Mouse (Mus musculus): Measurements from ENCODE around the gene Gm29776. TPM values are rescaled to one million over a fixed set of nuclear protein-coding genes. Genes with fewer than 3 reads are reported as not detected.

Gm29776 gene
- total RNA-seq, 2 experiments from 2014 or later = not detected

DNA sequence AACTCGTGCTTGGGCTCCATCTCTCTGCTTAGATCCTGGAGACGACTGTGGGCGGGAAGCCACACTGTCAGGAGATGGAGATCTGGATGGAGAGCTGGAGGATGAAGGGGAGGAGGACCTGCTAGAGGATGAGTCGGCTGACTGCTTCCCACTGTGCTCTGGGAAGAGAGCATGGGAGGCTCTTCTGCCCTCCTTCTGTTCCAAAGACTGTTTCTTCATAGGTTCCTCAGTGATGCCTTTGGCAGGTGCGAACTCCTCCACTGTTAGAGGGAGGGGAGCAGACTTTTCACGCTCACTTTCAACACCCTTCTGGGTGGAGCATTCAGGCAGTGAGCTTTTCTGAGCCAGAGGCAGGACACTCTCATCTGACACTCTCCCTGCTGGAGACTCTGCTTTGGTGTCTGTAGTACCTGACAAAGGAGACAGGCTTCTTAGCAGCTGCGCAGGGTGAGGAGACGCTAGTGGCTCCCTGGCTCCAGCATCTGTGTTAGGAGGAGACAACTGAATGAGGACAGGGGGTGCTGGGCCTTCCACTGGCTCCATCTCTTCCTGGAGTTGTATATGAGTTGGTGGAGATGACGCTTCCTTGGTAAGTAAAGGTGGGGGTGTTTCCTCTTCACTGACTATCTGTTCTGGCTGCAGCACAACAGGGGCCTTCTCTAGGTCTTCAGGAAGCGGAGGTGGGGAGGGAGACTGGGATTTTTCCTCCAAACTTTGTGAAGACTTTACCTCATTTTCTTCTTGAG lies 34.0 kb downstream of the Gm29776 start:
- H3K4me3 ChIP-seq = no peak overlapping the region
- DNase-seq (ENCODE audit: low spot score in 2 of 2) = no peak
- peak overlapping the region; percentile 54 for H3K27ac ChIP-seq
- TF ChIP-seq CTCF (conservative IDR thresholded peaks at IDR 0.05) = no peak

DNA sequence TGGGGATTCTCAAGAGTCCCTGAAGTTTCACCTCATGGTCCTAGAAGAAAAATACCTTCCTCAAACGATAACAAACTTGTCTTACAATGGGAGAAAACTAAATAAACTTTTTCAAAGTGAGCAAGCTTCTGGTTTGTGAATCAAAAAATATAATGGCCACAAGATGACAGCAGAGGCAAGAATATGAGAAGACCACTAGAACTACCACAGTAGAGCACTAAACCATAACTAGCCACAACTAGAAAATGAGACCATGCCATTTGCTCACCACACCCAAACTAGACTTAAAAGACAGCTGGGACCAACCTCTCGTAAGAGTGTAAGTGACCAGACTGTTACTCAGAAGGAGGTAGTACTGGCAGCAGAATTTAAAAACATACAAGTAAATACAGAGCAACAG lies 38.6 kb downstream of the Gm29776 start:
- H3K4me3 ChIP-seq = no peak overlapping the region
- H3K27ac ChIP-seq = no peak overlapping the region
- DNase-seq (ENCODE audit: low spot score in 2 of 2) = no peak
- peak; percentile 75 for TF ChIP-seq CTCF (conservative IDR thresholded peaks at IDR 0.05)

DNA sequence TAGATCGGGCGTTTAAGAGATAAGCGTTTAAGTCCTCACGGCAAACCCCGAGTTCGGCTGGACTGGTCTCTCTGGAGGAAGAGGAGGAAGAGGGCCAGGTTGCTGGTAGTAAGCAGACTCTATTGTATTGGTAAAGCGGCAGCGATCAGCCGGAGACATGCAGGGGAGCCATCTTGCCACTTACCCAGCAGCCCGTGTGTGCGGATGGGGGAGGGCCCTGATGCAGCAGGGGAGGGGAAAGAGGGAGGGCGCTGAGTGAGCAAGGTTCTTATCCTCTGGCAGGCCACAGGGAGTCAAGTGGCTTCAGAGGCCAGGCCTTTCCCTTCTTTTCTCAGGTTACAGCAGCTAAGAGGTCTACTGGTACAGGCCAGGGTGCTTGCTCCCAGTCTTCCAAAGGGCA lies 45.1 kb downstream of the Gm29776 start:
- Histone ChIP-seq H3K27ac (peak overlapping the region; percentile 94), H3K4me3 (peak overlapping the region; percentile 86)
- peak; percentile 83 to 87 for DNase-seq (ENCODE audit: low spot score in 2 of 2)
- no peak for TF ChIP-seq CTCF (conservative IDR thresholded peaks at IDR 0.05)

DNA sequence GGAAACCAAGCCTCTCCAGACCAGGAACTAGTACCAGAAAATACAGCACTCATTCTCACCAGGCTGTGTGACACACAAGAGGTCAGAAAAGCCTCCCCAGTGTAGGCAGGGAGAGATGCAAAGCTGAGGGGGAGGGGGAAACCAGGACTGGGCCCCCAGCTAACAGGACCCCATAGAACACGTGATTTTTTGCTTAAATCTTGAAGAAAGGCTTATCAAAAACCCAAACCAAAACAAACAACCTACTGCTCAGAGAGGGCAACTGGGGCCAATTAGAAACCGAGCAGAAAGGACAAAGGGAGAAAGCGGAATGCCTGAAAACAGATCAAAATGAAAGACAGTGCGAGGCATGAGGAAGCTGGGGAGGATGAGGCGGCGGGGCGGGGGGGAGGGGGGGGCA lies 45.8 kb downstream of the Gm29776 start:
- DNase-seq (ENCODE audit: low spot score in 2 of 2) = no peak
- peak overlapping the region; percentile 86 for H3K4me3 ChIP-seq
- peak overlapping the region; percentile 94 for H3K27ac ChIP-seq
- TF ChIP-seq CTCF (conservative IDR thresholded peaks at IDR 0.05) = no peak

DNA sequence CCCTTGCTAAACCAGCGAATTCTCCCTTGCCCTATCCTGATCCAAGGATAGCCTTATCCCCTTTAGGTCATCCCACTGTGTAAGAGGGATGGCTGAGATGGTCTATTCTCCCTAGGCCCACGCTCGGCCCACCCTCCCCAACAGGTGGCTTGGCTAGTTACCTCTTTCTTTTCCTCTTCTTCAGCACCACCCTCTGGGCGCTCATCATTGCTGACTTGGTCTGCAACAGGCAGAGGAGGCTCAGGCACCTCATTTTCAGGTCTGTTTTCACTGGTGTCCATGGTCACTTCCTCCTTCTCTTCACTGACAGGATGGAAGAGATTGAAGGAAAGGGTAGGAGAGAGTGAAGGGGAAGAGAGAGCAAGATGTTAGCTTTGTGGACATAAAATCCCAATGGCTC lies 47.1 kb downstream of the Gm29776 start:
- no peak for DNase-seq (ENCODE audit: low spot score in 2 of 2)
- TF ChIP-seq CTCF (conservative IDR thresholded peaks at IDR 0.05) = no peak
- no peak overlapping the region for H3K27ac ChIP-seq
- no peak overlapping the region for H3K4me3 ChIP-seq

DNA sequence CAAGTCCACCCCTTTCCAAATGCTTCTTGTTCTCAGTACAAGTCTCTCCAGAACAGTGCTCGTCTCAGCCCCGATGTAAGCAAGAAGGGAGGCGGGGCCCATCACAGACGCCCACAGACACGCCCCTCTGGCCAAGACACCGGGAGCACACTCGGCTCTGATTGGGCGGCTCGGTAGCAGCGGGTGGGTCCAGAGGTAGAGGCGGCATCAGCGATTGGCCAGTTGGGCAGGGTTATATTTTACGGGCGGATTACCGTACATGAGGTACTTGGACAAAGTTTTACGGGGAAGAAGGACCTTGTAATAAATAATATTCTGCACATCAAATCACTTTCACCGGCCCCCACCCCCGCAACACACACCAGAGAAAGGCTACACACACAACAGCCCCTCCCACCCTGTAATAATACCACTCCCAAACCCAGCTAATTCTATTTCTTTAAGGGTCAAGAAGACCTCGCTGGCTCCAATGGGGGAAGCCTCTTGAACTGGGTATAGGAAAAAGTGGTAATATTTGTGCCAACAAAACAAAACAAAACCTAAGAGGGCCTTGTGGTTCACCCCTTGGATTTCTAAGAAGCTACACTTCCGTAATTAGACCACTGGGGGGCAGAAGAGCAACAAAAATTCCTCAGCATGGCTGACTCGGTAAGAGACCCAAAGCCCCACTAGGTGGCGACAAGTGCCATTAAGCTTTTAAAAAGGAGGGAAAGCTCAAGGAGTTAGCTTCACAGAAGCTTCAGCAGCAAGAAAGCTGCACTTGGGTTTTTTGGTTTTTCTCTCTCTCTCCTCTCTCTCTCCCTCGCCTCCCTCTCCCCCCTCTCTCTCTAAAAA lies 47.8 kb downstream of the Gm29776 start:
- no peak overlapping the region; the same call in 1 of the 2 replicates for H3K4me3 ChIP-seq
- peak; percentile 96 for TF ChIP-seq CTCF (conservative IDR thresholded peaks at IDR 0.05)
- H3K27ac ChIP-seq = no peak overlapping the region
- DNase-seq (ENCODE audit: low spot score in 2 of 2) = peak; percentile 88 to 89

DNA sequence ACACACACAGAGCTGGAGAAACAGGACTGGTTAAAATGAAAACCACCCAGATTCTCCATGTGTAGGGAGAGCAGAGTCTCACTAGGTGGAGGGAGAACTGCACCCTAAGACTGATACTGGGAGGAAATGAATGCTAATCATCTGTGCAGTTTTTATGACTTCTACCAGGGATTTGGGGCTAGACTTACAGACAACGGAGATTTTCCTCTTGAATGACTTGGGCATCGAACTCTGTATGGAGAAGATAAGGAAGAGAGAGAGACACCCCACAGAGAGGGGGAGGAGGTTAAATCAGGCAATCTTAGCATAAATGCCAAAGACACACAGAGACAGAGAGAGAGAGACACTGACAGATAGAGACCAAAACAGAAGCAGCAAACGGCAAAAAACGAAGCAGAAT lies 50.7 kb downstream of the Gm29776 start:
- DNase-seq (ENCODE audit: low spot score in 2 of 2) = no peak
- TF ChIP-seq CTCF (conservative IDR thresholded peaks at IDR 0.05) = no peak
- H3K4me3 ChIP-seq = no peak overlapping the region
- no peak overlapping the region; the same call in 1 of the 2 replicates for H3K27ac ChIP-seq

DNA sequence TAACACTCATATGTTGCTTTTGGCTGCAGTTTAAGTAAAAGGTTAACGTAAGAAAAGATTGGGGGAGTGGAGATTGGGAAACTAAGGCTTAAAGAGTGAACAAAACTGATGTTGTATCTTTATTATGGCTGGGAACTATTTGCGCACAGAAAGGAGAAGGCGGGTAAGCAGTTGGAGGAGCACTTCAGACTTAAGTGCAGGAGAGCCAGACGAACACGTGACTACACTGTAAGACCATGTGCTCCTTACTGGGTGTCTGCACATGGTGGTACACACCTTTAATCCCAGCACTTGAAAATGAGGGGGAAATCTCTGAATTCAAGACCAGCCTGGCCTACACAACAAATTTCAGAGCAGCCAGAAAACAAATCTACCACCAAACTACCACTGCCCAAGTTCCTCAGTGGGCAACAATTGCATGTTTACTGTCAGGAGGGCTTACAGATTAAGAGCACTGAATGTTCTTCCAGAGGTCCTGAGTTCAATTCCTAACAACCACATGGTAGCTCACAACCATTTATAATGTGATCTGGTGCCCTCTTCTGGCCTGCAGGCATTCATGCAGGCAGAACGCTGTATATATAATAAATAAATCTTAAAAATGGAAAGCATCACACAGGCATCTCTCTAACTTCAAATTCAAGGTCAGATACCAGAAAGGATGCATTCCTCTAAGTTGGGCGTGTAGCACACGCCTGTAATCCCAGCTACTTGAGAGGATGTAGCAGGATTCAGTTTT lies 51.6 kb downstream of the Gm29776 start:
- DNase-seq (ENCODE audit: low spot score in 2 of 2) = no peak
- H3K4me3 ChIP-seq = no peak overlapping the region
- TF ChIP-seq CTCF (conservative IDR thresholded peaks at IDR 0.05) = peak; percentile 79
- H3K27ac ChIP-seq = no peak overlapping the region

DNA sequence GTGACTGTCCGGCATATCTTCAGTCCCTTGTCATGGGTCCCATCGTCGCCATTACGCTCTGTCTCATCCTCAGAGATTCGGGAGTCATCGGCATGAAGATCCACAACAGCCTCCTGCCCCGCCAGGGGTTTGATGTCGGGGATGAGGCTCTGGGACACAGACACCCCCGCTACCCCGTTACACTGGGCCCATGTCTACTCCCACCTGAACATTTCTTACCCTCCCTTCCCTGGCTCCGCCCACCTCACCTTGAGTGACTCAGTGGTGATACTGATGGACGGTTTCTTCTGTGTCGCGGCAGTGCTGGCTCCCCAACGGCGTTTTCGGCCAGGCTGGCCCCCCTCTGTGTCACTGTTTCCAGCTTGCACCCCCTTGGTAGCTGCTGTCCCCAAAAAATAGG lies 52.2 kb downstream of the Gm29776 start:
- Histone ChIP-seq H3K4me3 (no peak overlapping the region), H3K27ac (no peak overlapping the region)
- no peak for TF ChIP-seq CTCF (conservative IDR thresholded peaks at IDR 0.05)
- no peak for DNase-seq (ENCODE audit: low spot score in 2 of 2)

DNA sequence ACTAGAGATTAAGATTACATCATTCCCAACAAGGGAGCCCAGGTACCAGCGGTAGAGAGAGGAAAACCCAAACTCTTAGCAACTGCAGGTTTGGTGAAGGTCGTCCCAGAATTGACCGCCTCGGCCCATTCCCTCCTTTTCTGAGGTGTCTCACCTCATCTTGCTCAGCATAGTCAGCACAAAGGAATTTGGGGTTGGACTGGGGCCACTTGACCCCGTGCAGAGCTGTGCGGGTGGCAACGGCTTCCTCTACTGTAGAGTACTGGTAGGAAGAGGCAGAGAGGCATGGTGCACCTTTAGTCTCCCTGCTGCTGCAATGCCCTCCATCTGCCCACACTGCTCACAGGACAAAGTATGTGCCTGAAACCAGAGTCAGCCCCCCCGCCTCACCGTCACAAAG lies 54.3 kb downstream of the Gm29776 start:
- TF ChIP-seq CTCF (conservative IDR thresholded peaks at IDR 0.05) = no peak
- Histone ChIP-seq H3K4me3 (no peak overlapping the region), H3K27ac (no peak overlapping the region)
- no peak for DNase-seq (ENCODE audit: low spot score in 2 of 2)

DNA sequence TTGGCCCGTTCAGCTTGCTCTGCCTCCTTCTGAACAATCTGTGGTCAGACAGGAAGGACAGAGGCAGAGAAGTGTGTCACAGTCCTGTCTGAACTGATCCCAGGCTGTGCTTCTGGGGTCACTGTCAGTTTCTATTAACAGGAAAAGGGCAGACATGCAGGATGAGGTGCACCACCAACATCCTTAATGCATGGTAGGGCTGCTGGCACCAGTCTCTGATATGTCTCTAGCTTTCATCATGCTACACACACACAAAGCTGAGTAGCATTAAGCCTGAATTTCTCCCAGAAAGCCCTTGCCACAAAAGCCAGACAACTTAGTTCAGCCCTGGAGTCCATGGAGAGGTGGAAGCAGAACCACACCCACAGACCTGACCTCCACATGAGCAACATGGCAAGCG lies 55.6 kb downstream of the Gm29776 start:
- Histone ChIP-seq H3K27ac (no peak overlapping the region), H3K4me3 (no peak overlapping the region)
- DNase-seq (ENCODE audit: low spot score in 2 of 2) = no peak
- no peak for TF ChIP-seq CTCF (conservative IDR thresholded peaks at IDR 0.05)

Small RNA genes within 50 kb of the gene (microRNA-seq; reads per million reads assigned to microRNA genes)
- 0.32 to 1.7 reads per million in 2 experiments for gene Mir6948

Other genes starting within 250 kb of the Gm29776 start
- 10 to 100 TPM; 28.5 to 30.3 TPM for gene Lrp10, start 234.7 kb downstream of the Gm29776 start, total RNA-seq (2021)
- gene Rem2, start 222.7 kb downstream of the Gm29776 start, total RNA-seq (2021) = 10 to 100 TPM; 23.9 to 24.0 TPM
- 10 to 100 TPM; 47.3 to 53.6 TPM for gene Prmt5, start 181.3 kb downstream of the Gm29776 start, total RNA-seq (2021)
- 1 to 10 TPM; 4.4 to 4.8 TPM for gene Haus4, start 144.2 kb downstream of the Gm29776 start, total RNA-seq (2021)
- gene Ajuba, start 121.3 kb downstream of the Gm29776 start, total RNA-seq (2021) = 1 to 10 TPM; 1.1 to 1.8 TPM
- gene 4931414P19Rik, start 92.8 kb downstream of the Gm29776 start, total RNA-seq (2021) = 1 to 10 TPM; 5.8 to 7.1 TPM
- gene Psmb5, start 80.8 kb downstream of the Gm29776 start, total RNA-seq (2021) = 100 to 1,000 TPM; 199 to 218 TPM
- under 1 TPM; 0.22 to 0.28 TPM for gene Psmb11, start 77.4 kb downstream of the Gm29776 start, total RNA-seq (2021)
- not detected for gene Gm17606, start 57.9 kb downstream of the Gm29776 start, total RNA-seq (2021)
- gene Cdh24, start 57.5 kb downstream of the Gm29776 start, total RNA-seq (2021) = 10 to 100 TPM; 22.5 to 27.5 TPM
- 10 to 100 TPM; 20.8 to 22.1 TPM for gene 1700123O20Rik, start 12.6 kb downstream of the Gm29776 start, total RNA-seq (2021)
- 100 to 1,000 TPM; 223 to 242 TPM for gene Acin1, start 11.9 kb downstream of the Gm29776 start, total RNA-seq (2021)
- not detected for gene Cebpe, start 13.3 kb upstream of the Gm29776 start, total RNA-seq (2021)
- gene Slc7a8, start 83.1 kb upstream of the Gm29776 start, total RNA-seq (2021) = 10 to 100 TPM; 49.4 to 54.1 TPM
- gene Rnf212b, start 115.3 kb upstream of the Gm29776 start, total RNA-seq (2021) = not detected
- gene Homez, start 172.1 kb upstream of the Gm29776 start, total RNA-seq (2021) = 10 to 100 TPM; 22.0 to 22.2 TPM
- gene Ppp1r3e, start 178.7 kb upstream of the Gm29776 start, total RNA-seq (2021) = 10 to 100 TPM; 22.1 to 24.3 TPM
- 100 to 1,000 TPM; 114 to 126 TPM for gene Bcl2l2, start 184.5 kb upstream of the Gm29776 start, total RNA-seq (2021)
- 1 to 10 TPM; 1.0 to 9.4 TPM for gene Gm20521, start 184.6 kb upstream of the Gm29776 start, total RNA-seq (2021)
- 100 to 1,000 TPM; 271 to 305 TPM for gene Pabpn1, start 193.7 kb upstream of the Gm29776 start, total RNA-seq (2021)
- gene Slc22a17, start 214.3 kb upstream of the Gm29776 start, total RNA-seq (2021) = 100 to 1,000 TPM; 666 to 700 TPM
- 10 to 100 TPM; 10.6 to 11.2 TPM for gene Efs, start 227.3 kb upstream of the Gm29776 start, total RNA-seq (2021)
- gene Il25, start 233.9 kb upstream of the Gm29776 start, total RNA-seq (2021) = not detected
- 10 to 100 TPM; 66.9 to 78.4 TPM for gene Cmtm5, start 237.4 kb upstream of the Gm29776 start, total RNA-seq (2021)